Mouse (Mus musculus) spleen, adult 2 months (tissue): ENCODE measurements at regions not wholly inside any gene's neighbourhood (a gene's known extent, or its start where the extent isn't known, plus 50 kb on each side); places are given as distances from the start of the nearest gene placed in this dataset.

Source experiments
- DNase-seq, 2 experiments: peaks; one replicate each; pipeline versions ENCODE4 v3.0.0 to v3.0.0-alpha.2; 2012 to 2021; ENCODE audit warnings: low spot score in 2 of 2, low read depth in 1 of 2
- H3K27ac ChIP-seq: fragments of 200-500 bp; 2 replicates; pipeline ENCODE4 v1.5.1; 2012; ENCODE audit warnings: low read length, inconsistent platforms; ENCODE audit not compliant: insufficient read depth
- H3K27me3 ChIP-seq: fragments of 200-500 bp; 2 replicates; pipeline ENCODE4 v1.6.1; 2012; ENCODE audit warnings: mild to moderate bottlenecking, moderate library complexity, low read length, inconsistent platforms; ENCODE audit not compliant: control insufficient read depth, insufficient read depth
- H3K36me3 ChIP-seq: fragments of 200-500 bp; 2 replicates; pipeline ENCODE4 v1.6.1; 2012; ENCODE audit warnings: mild to moderate bottlenecking, low read length, inconsistent platforms; ENCODE audit not compliant: control insufficient read depth, insufficient read depth
- H3K4me1 ChIP-seq: fragments of 200-500 bp; 2 replicates; pipeline ENCODE4 v1.6.1; 2011; ENCODE audit warnings: inconsistent platforms; ENCODE audit not compliant: control insufficient read depth, insufficient read depth, insufficient read length
- H3K4me3 ChIP-seq: fragments of 200-500 bp; 2 replicates; pipeline ENCODE4 v1.5.1; 2011; ENCODE audit warnings: mild to moderate bottlenecking, inconsistent platforms; ENCODE audit not compliant: insufficient read depth, insufficient read length; ENCODE audit errors: extremely low read depth
- CTCF ChIP-seq: fragments of 200-500 bp; IDR thresholded peaks from 2 replicates; pipeline ENCODE4 v1.5.1; 2011; ENCODE audit warnings: mild to moderate bottlenecking, inconsistent platforms; ENCODE audit not compliant: insufficient read depth, insufficient read length, insufficient replicate concordance; ENCODE audit errors: extremely low read depth
- POLR2A ChIP-seq: fragments of 200-500 bp; IDR thresholded peaks from 2 replicates; pipeline ENCODE4 v1.6.1; 2011; ENCODE audit warnings: low read depth, low read length, inconsistent platforms
- WGBS: fragments of 180-500 bp; shearing (Covaris S2); methylation state at CpG from one replicate; pipeline ENCODE4 v1.1.7; 2018; 5-methylcytosine and 5-hydroxymethylcytosine counted together

GRCm38 (mm10) chr14:76660906-76661305 is 104.2 kb upstream of the Serp2 start:
- TF ChIP-seq POLR2A (no peak), CTCF (no peak)
- Histone ChIP-seq H3K27ac (no peak overlapping the region), H3K4me1 (peaks cover 13% of the 10 kb centered on the region; the same call in 1 of the 2 replicates), H3K4me3 (no peak overlapping the region), H3K36me3 (no peaks in the 10 kb centered on the region), H3K27me3 (no peaks in the 10 kb centered on the region)
- DNase-seq, result no peak
- WGBS, result 92% methylated on average over 2 of the region's 2 CpGs

- no peak for TF ChIP-seq CTCF
- no peak for TF ChIP-seq POLR2A
- H3K27ac ChIP-seq, result no peak overlapping the region
- H3K27me3 ChIP-seq, result no peaks in the 10 kb centered on the region
- 62% methylated on average over 15 of the region's 15 CpGs for WGBS
- DNase-seq, result no peak
- H3K36me3 ChIP-seq, result no peaks in the 10 kb centered on the region
- H3K4me1 ChIP-seq, result peaks cover 6% of the 10 kb centered on the region; the same call in 1 of the 2 replicates
- H3K4me3 ChIP-seq, result no peak overlapping the region
Measured at GRCm38 (mm10) chr14:76658952-76659502, 102.3 kb upstream of the Serp2 start.

- 36% methylated on average over 9 of the region's 9 CpGs for WGBS
- peaks cover 6% of the 10 kb centered on the region; the same call in 1 of the 2 replicates for H3K4me1 ChIP-seq
- DNase-seq, result peak; percentile 26 to 34
- no peak overlapping the region for H3K4me3 ChIP-seq
- H3K36me3 ChIP-seq, result no peaks in the 10 kb centered on the region
- no peak for TF ChIP-seq CTCF
- TF ChIP-seq POLR2A, result no peak
- H3K27ac ChIP-seq, result no peak overlapping the region
- no peaks in the 10 kb centered on the region for H3K27me3 ChIP-seq
Measured at GRCm38 (mm10) chr14:76657784-76658610, 101.3 kb upstream of the Serp2 start.

GRCm38 (mm10) chr14:76657375-76657774 is 100.7 kb upstream of the Serp2 start:
- 58% methylated on average over 7 of the region's 7 CpGs for WGBS
- Histone ChIP-seq H3K4me3 (no peak overlapping the region), H3K4me1 (peaks cover 6% of the 10 kb centered on the region; the same call in 1 of the 2 replicates), H3K27me3 (no peaks in the 10 kb centered on the region), H3K27ac (no peak overlapping the region), H3K36me3 (no peaks in the 10 kb centered on the region)
- no peak for DNase-seq
- TF ChIP-seq CTCF (no peak), POLR2A (no peak)

GRCm38 (mm10) chr14:76652356-76653126 is 95.9 kb upstream of the Serp2 start:
- H3K4me1 ChIP-seq, result no peaks in the 10 kb centered on the region
- TF ChIP-seq CTCF (no peak), POLR2A (no peak)
- H3K27ac ChIP-seq, result no peak overlapping the region
- WGBS, result 88% methylated on average over 9 of the region's 9 CpGs
- no peak for DNase-seq
- no peaks in the 10 kb centered on the region for H3K36me3 ChIP-seq
- H3K4me3 ChIP-seq, result no peak overlapping the region
- no peaks in the 10 kb centered on the region for H3K27me3 ChIP-seq

GRCm38 (mm10) chr14:76651096-76651495 is 94.4 kb upstream of the Serp2 start:
- H3K4me3 ChIP-seq, result no peak overlapping the region
- H3K27me3 ChIP-seq, result no peaks in the 10 kb centered on the region
- no peaks in the 10 kb centered on the region for H3K4me1 ChIP-seq
- WGBS, result 96% methylated on average over 8 of the region's 8 CpGs
- no peak overlapping the region for H3K27ac ChIP-seq
- TF ChIP-seq CTCF, result no peak
- TF ChIP-seq POLR2A, result no peak
- DNase-seq, result no peak
- H3K36me3 ChIP-seq, result no peaks in the 10 kb centered on the region
